12 mouse cellular contexts compared by ENCODE assay signal in the genomic region with DNA sequence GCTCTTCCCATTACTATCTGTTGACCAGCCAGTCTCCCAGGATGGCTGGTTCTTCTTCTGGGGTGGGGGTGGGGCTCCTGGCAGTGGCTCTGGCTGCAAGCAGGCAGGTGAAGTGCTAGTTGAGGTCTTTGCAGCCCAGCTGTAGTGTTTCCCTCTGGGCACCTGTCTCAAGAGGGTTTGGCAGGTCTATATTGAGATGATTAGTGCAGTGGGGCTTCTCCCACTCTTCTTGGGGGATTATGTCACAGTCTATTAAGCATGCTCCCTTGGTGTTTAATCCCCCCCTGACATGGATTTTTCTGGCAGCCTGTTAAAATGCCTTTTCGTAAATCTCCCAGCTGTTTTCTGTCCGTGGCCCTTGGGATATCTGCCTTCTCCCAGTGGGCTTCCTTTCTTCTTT. TPM values are rescaled to one million over a fixed set of nuclear protein-coding genes. Genes with fewer than 3 reads are reported as not detected.
DNase-seq lines count a peak whose midpoint lies in the region; ATAC-seq lines count a peak whose summit lies in the region.
"Had no signal": no experiment of that assay in that cellular context is flagged by ENCODE, and none has a peak within 500 bp of the region (broad histone marks: within the 10 kb centered on the region; RNA-seq: fewer than 3 reads in every experiment).

No protein-coding gene starts in this region.

- H3K4me3 ChIP-seq in embryonic facial prominence, embryonic 11.5 days (ENCODE audit: low read depth, low read length), result no peak overlapping the region
- H3K4me3 ChIP-seq in embryonic facial prominence, embryonic 10.5 days, result no peak overlapping the region
- no peak overlapping the region for H3K4me3 ChIP-seq in kidney, embryonic 15.5 days (replicated peaks)
- H3K4me3 ChIP-seq in hindbrain, embryonic 13.5 days, result no peak overlapping the region
- no peak overlapping the region for H3K4me3 ChIP-seq in midbrain, embryonic 14.5 days (replicated peaks; ENCODE audit: low read depth, low read length)
- H3K4me3 ChIP-seq: intestine, embryonic 15.5 days; limb, embryonic 13.5 days had no signal

- intact Hi-C loops in left cerebral cortex, postnatal 4 days (cut with DNase I), result no loop called here

- ATAC-seq in embryonic facial prominence, embryonic 11.5 days (replicated peaks; ENCODE audit: insufficient number of reproducible peaks, low FRiP score, low TSS enrichment, low read depth), result no peak
- no peak for ATAC-seq in kidney, embryonic 15.5 days (replicated peaks; ENCODE audit: low FRiP score)
- no peak for ATAC-seq in hindbrain, embryonic 13.5 days (ENCODE audit: low FRiP score)
- no peak for ATAC-seq in midbrain, embryonic 14.5 days (ENCODE audit: low FRiP score, low TSS enrichment)
- ATAC-seq: intestine, embryonic 15.5 days had no signal

- H3K27me3 ChIP-seq in embryonic facial prominence, embryonic 11.5 days (ENCODE audit: control insufficient read depth, insufficient read depth, low read length), result no peaks in the 10 kb centered on the region
- H3K27me3 ChIP-seq in embryonic facial prominence, embryonic 10.5 days (replicated peaks; ENCODE audit: low read depth, poor library complexity, severe bottlenecking), result no peaks in the 10 kb centered on the region; the same call in 1 of the 2 replicates
- H3K27me3 ChIP-seq in kidney, embryonic 15.5 days, result no peaks in the 10 kb centered on the region
- H3K27me3 ChIP-seq in hindbrain, embryonic 13.5 days, result no peaks in the 10 kb centered on the region
- no peaks in the 10 kb centered on the region for H3K27me3 ChIP-seq in midbrain, embryonic 14.5 days (ENCODE audit: control insufficient read depth, insufficient read depth, low read length)
- H3K27me3 ChIP-seq: intestine, embryonic 15.5 days; limb, embryonic 13.5 days had no signal

- no peaks in the 10 kb centered on the region for H3K4me1 ChIP-seq in embryonic facial prominence, embryonic 11.5 days (ENCODE audit: control insufficient read depth, insufficient read depth, low read length)
- peaks cover 32% of the 10 kb centered on the region; the same call in 1 of the 2 replicates for H3K4me1 ChIP-seq in embryonic facial prominence, embryonic 10.5 days
- H3K4me1 ChIP-seq in kidney, embryonic 15.5 days, result peaks cover 61% of the 10 kb centered on the region
- H3K4me1 ChIP-seq in hindbrain, embryonic 13.5 days (replicated peaks), result peaks cover 24% of the 10 kb centered on the region
- peaks cover 16% of the 10 kb centered on the region; the same call in 1 of the 2 replicates for H3K4me1 ChIP-seq in midbrain, embryonic 14.5 days (ENCODE audit: control insufficient read depth, insufficient read depth, low read length)

- no peak overlapping the region for H3K9ac ChIP-seq in embryonic facial prominence, embryonic 11.5 days (replicated peaks; ENCODE audit: low read length)
- no peak overlapping the region for H3K9ac ChIP-seq in kidney, embryonic 15.5 days
- 0 out of 2 replicates have a peak overlapping the region, but pooled peaks have one; percentile 30 for H3K9ac ChIP-seq in hindbrain, embryonic 13.5 days
- no peak overlapping the region for H3K9ac ChIP-seq in midbrain, embryonic 14.5 days (replicated peaks; ENCODE audit: low read length)
- H3K9ac ChIP-seq: intestine, embryonic 15.5 days had no signal

- 0 out of 2 replicates have a peak overlapping the region, but pooled peaks have one; percentile 22 for H3K27ac ChIP-seq in embryonic facial prominence, embryonic 11.5 days (replicated peaks; ENCODE audit: low read depth, low read length)
- H3K27ac ChIP-seq in embryonic facial prominence, embryonic 10.5 days (replicated peaks), result no peak overlapping the region
- H3K27ac ChIP-seq in kidney, embryonic 15.5 days, result peak overlapping the region; percentile 39
- peak overlapping the region; percentile 13 for H3K27ac ChIP-seq in hindbrain, embryonic 13.5 days
- H3K27ac ChIP-seq in midbrain, embryonic 14.5 days (replicated peaks; ENCODE audit: low read depth, low read length), result peak overlapping the region; percentile 32; the same call in 1 of the 2 replicates
- H3K27ac ChIP-seq: intestine, embryonic 15.5 days; limb, embryonic 13.5 days had no signal

- DNase-seq in embryonic facial prominence, embryonic 11.5 days (ENCODE audit: low spot score), result no peak
- no peak for DNase-seq in embryonic facial prominence, embryonic 10.5 days (ENCODE audit: low spot score)
- no peak for DNase-seq in kidney, postnatal 10 days
- peak; percentile 35 for DNase-seq in midbrain, embryonic 14.5 days
- DNase-seq in left cerebral cortex, postnatal 4 days, result no peak
- no peak for DNase-seq in layer of hippocampus, adult 9-11 months
- DNase-seq: cerebellum, adult 2 months; right cerebral cortex, postnatal 14 days had no signal

- no peak overlapping the region for H3K4me2 ChIP-seq in embryonic facial prominence, embryonic 11.5 days (ENCODE audit: low read depth, low read length)
- H3K4me2 ChIP-seq in kidney, embryonic 15.5 days, result no peak overlapping the region
- no peak overlapping the region for H3K4me2 ChIP-seq in hindbrain, embryonic 13.5 days
- no peak overlapping the region for H3K4me2 ChIP-seq in midbrain, embryonic 14.5 days (ENCODE audit: low read length)
- H3K4me2 ChIP-seq: intestine, embryonic 15.5 days; limb, embryonic 13.5 days had no signal

- WGBS in embryonic facial prominence, embryonic 11.5 days, result 84% methylated on average over 2 of the region's 2 CpGs
- 77% methylated on average over 2 of the region's 2 CpGs for WGBS in embryonic facial prominence, embryonic 10.5 days
- 36% methylated on average over 2 of the region's 2 CpGs for WGBS in kidney, embryonic 15.5 days
- 61% methylated on average over 2 of the region's 2 CpGs for WGBS in hindbrain, embryonic 13.5 days
- WGBS in midbrain, embryonic 14.5 days, result 15% methylated on average over 2 of the region's 2 CpGs

- peaks cover 8% of the 10 kb centered on the region for H3K36me3 ChIP-seq in embryonic facial prominence, embryonic 11.5 days (replicated peaks; ENCODE audit: control insufficient read depth, insufficient read depth, low read depth, low read length)
- H3K36me3 ChIP-seq in embryonic facial prominence, embryonic 10.5 days (replicated peaks), result peaks cover 88% of the 10 kb centered on the region
- H3K36me3 ChIP-seq in kidney, embryonic 15.5 days, result peaks cover 24% of the 10 kb centered on the region
- H3K36me3 ChIP-seq in hindbrain, embryonic 13.5 days, result peaks cover 17% of the 10 kb centered on the region
- H3K36me3 ChIP-seq in midbrain, embryonic 14.5 days (ENCODE audit: control insufficient read depth, insufficient read depth, low read length), result peaks cover 26% of the 10 kb centered on the region

- no peaks in the 10 kb centered on the region for H3K9me3 ChIP-seq in embryonic facial prominence, embryonic 11.5 days (replicated peaks; ENCODE audit: control insufficient read depth, low read length)
- H3K9me3 ChIP-seq in embryonic facial prominence, embryonic 10.5 days, result no peaks in the 10 kb centered on the region
- no peaks in the 10 kb centered on the region for H3K9me3 ChIP-seq in kidney, embryonic 15.5 days (replicated peaks)
- H3K9me3 ChIP-seq in hindbrain, embryonic 13.5 days, result no peaks in the 10 kb centered on the region
- no peaks in the 10 kb centered on the region for H3K9me3 ChIP-seq in midbrain, embryonic 14.5 days (ENCODE audit: control insufficient read depth, low read length)
- H3K9me3 ChIP-seq: intestine, embryonic 15.5 days; limb, embryonic 13.5 days had no signal

RNA-seq across cellular contexts. Expression of a gene that starts 12.2 kb away (rescaled TPM):
- 13.7 and 14.6 TPM in 2 replicates for polyA plus RNA-seq in embryonic facial prominence, embryonic 11.5 days (2014; fragmentation: Nextera tagmentation; extraction: Ambion mirVana)
- 20.5 and 22.2 TPM in 2 replicates for polyA plus RNA-seq in embryonic facial prominence, embryonic 10.5 days (2016; fragmentation: Nextera tagmentation; extraction: Ambion mirVana)
- polyA plus RNA-seq in kidney, embryonic 15.5 days (2015; fragmentation: Nextera tagmentation; extraction: Ambion mirVana), result 15.5 and 17.1 TPM in 2 replicates
- 17.4 and 18.6 TPM in 2 replicates for polyA plus RNA-seq in hindbrain, embryonic 13.5 days (2015; fragmentation: Nextera tagmentation; extraction: Ambion mirVana)
- polyA plus RNA-seq in midbrain, embryonic 14.5 days (2014; fragmentation: Nextera tagmentation; extraction: Ambion mirVana), result 17.1 and 19.2 TPM in 2 replicates
- total RNA-seq in left cerebral cortex, postnatal 4 days (2021), result 10 to 100 TPM; 67.8 to 68.5 TPM

RNA-seq across cellular contexts. Expression of a gene that starts 25.3 kb away (rescaled TPM):
- polyA plus RNA-seq in embryonic facial prominence, embryonic 11.5 days (2014; fragmentation: Nextera tagmentation; extraction: Ambion mirVana), result 433 and 434 TPM in 2 replicates
- 479 and 497 TPM in 2 replicates for polyA plus RNA-seq in embryonic facial prominence, embryonic 10.5 days (2016; fragmentation: Nextera tagmentation; extraction: Ambion mirVana)
- 327 and 334 TPM in 2 replicates for polyA plus RNA-seq in kidney, embryonic 15.5 days (2015; fragmentation: Nextera tagmentation; extraction: Ambion mirVana)
- polyA plus RNA-seq in hindbrain, embryonic 13.5 days (2015; fragmentation: Nextera tagmentation; extraction: Ambion mirVana), result 259 and 260 TPM in 2 replicates
- 178 and 240 TPM in 2 replicates for polyA plus RNA-seq in midbrain, embryonic 14.5 days (2014; fragmentation: Nextera tagmentation; extraction: Ambion mirVana)
- 100 to 1,000 TPM; 119 to 129 TPM for total RNA-seq in left cerebral cortex, postnatal 4 days (2021)

RNA-seq across cellular contexts. Expression of a gene that starts 39.6 kb away (rescaled TPM):
- polyA plus RNA-seq in embryonic facial prominence, embryonic 11.5 days (2014; fragmentation: Nextera tagmentation; extraction: Ambion mirVana), result 50.7 and 60.0 TPM in 2 replicates
- polyA plus RNA-seq in embryonic facial prominence, embryonic 10.5 days (2016; fragmentation: Nextera tagmentation; extraction: Ambion mirVana), result 71.5 and 76.4 TPM in 2 replicates
- 51.0 and 55.9 TPM in 2 replicates for polyA plus RNA-seq in kidney, embryonic 15.5 days (2015; fragmentation: Nextera tagmentation; extraction: Ambion mirVana)
- 55.9 and 60.8 TPM in 2 replicates for polyA plus RNA-seq in hindbrain, embryonic 13.5 days (2015; fragmentation: Nextera tagmentation; extraction: Ambion mirVana)
- 59.6 and 84.1 TPM in 2 replicates for polyA plus RNA-seq in midbrain, embryonic 14.5 days (2014; fragmentation: Nextera tagmentation; extraction: Ambion mirVana)
- total RNA-seq in left cerebral cortex, postnatal 4 days (2021), result 10 to 100 TPM; 61.8 to 66.8 TPM
